Mouse (Mus musculus): ENCODE results near the gene Rnf180. TPM values are rescaled to one million over a fixed set of nuclear protein-coding genes. Genes with fewer than 3 reads are reported as not detected.

Rnf180 gene
- polyA plus RNA-seq, 2 experiments from 2014 or later = not detected

DNA sequence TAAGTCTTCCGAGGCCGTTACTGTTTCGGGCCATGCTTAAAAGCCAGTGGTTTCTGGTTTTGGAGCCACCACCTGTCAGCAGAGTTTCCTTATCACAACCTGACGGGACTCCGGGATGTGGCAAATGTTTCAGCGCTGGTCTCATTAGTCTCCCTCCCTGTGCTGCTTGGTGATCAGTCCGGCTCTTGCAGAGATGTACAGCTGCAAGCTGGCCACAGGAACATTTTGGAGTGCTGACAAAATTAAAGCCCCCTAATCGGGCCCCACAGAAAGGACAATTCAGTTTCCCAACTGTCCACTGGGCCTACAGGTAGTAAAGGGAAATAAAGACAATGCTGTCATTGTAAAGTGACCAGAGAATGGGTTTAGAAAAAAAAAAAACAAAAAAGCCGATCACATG lies 44.4 kb downstream of the Rnf180 start:
- ATAC-seq = no peak

DNA sequence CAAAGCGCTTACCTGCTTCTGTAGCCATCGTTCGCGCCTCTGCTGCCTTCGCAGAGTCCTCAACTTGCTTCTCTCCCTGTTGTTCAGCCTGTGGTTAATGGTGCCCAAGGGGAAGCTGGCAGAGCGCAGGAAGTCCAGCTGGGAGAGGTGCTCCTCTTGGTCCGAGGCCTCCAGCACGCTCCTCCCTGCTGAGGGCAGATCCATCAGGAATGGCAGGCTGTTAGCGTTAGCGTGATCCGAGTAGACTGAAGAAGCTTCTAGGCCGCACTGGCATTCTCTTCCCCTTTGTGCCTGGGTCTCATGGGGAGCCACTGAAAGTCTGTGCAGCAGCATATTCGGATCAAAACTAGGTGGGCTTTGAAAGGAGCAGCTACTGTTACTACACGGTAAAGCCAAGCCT lies 45.0 kb downstream of the Rnf180 start:
- no peak for ATAC-seq

DNA sequence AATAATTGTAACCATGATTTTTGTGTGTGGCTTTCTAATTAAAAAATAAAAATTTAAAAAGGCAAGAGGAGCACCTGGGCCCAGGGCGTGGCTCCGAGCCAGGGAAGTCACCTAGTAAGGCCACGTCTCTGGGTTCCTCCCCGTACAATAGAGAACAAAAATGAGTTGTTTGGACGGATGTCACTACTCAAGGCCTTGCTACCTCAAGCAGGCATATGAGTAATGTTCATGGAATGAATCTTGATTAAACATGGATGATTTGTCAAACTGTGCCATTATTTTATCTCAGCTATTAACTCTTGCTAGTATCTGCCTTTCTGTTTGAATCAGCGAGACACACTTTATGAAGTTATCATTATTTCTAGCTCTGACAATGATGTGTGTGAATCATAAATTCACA lies 46.9 kb downstream of the Rnf180 start:
- ATAC-seq = no peak

DNA sequence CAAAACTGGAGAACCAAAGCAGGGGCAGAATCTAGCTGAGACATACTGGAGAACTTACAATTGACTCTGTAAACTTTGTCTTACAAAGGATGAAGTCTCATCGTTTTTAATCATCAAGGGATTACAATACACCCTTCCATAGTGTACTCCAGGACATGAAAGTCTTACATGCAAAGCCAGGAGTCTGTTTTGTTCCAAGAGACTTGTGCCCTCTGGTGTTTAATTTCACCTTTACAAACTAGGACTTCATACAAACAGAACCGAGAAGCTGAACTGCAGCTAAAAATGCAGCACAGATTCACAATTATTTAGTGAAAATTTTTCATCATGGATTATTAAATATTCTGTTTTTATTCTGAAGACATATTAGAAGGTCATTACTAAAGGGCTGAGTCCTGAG lies 53.8 kb downstream of the Rnf180 start:
- ATAC-seq = no peak

DNA sequence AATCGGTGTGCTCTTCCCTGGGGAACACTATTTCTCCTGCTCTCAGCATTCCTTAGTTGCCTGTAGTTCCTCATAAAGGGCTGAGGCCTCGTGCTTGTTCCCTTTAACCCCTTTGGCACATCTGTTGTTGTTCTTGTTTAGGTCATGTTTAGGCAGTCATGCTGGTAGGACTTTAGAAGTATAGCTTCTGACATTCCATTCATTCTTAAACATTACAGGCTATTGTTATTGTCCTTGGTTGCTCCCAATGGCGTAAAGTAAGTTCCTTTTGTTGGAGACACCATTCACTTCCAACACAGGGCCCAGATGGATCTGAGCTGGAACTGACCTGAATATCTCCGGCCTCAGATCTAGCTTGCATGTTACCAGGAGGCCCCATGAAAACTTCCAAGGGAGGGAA lies 67.5 kb downstream of the Rnf180 start:
- no peak for ATAC-seq

DNA sequence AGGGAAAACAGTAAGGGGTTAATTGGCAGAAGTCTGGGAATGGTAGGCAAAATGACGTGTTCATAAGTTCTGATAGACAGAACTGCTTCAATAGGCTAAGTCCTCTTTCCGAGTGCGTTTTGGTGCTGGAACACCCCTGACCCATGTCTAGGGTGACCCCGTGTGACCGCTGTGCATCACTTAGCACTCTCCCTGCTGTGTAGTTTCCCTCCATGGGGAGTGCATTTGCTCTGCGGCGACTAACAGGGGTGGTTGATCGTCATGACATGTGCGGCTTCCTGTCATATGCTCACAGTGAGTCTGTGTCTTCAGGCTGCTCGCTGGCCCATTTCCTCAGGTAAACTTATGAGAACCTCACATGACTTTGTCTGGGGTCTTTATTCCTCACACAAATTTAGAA lies 70.6 kb downstream of the Rnf180 start:
- ATAC-seq = no peak

DNA sequence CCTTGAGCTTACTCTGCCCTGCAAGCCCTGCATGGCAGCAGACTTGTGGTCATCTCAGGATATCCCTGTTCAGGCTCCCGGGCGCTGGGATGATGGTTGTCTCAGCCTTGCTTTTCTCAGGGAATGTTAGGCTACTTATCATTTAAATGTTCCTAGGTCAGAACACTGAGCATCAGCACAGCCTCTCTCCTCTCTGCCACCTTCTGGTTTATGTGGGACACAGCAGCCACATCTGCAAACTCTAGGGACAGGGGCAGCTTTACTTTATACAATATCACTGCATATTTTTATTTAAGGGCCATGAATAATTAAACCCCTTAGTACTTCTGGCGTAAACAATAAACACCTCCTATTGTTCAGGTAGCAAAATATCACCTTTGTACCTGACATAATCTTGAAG lies 71.5 kb downstream of the Rnf180 start:
- ATAC-seq = no peak

DNA sequence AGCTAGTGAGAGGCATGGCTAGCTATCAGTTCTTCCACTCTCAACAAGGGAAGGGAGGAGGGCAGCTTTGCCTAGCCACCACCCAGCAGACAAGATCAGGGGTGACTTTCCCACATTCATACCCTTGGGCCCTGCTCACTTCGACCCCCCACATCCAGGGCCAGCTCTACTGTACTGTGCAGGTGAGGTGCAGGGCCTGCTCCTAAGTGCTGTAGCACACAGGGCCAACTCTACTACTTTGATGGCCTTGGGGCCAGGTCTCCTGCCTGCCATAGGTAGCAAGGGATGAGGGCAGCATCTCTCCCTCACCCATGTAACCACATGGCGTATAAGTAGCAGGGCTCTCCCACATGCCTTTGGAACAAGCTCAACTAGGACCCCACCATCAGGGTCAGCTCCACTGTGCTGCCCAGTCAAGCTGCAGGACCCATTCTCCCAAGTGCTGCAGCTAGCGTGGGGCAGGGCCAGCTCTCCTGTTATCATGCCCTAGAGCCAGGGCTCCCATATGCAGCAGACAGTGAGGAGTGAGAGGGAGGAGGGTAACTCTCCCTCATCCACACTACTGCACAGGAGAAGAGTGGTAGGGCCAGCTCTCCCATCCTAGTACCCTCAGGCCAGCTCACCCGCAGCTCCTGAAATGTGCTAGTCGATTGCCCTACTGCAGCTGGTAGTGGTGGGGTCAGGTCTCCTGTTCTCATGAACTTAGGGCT lies 72.4 kb downstream of the Rnf180 start:
- no peak for ATAC-seq

DNA sequence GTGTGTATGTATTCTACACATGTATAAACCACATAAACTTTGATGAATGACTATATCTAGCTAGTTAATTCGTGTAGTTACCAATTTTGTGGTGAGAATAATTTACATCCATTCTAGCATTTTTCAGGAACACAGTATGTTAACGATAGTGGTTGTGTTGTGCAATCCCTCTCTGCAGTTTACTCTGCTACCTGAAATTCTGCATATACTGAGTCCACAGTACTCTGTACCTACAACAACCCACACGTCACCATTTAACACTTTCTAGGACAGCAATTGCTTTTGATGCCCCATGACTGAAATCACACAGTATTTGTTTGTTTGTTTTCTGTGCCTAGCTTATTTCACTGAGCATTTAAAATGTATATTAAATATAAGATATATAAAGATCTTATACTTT lies 83.9 kb downstream of the Rnf180 start:
- ATAC-seq = no peak

DNA sequence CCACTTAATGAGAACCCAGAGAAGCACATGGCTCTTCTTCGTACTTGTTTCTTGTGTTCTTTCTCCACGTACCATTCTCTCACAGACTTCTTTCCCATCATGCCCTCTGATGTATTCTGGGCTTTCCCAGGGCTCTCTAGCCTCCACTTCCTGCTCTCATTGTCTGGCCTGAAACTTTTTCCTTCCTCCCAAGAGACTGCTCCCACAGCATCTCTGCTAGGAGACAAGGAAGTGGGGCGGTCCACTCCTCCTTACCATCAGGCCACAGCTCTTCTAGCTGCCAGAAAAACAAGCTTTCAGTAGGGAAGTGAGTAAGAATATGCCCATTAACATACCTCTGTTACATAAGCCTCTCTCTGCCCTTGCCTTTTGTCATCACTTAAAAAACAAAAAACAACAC lies 90.8 kb downstream of the Rnf180 start:
- no peak for ATAC-seq

DNA sequence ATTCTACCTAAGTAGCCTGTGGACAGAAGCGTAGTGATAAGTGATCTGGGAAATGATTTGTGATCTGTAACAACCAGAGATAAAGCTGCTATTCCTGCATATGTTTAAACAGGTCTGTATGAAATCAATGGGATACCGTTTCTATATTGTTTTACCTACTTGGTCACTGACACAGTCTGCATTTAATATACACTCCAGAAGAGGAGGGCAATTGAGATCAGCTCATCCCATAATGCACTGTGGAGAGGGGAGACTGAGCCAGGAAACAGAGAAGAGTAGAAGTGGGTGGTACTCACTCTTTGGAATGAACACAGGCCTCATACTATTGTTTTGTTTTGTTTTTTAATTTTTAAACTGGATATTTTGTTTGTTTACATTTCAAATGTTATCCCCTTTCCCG lies 96.0 kb downstream of the Rnf180 start:
- no peak for ATAC-seq

DNA sequence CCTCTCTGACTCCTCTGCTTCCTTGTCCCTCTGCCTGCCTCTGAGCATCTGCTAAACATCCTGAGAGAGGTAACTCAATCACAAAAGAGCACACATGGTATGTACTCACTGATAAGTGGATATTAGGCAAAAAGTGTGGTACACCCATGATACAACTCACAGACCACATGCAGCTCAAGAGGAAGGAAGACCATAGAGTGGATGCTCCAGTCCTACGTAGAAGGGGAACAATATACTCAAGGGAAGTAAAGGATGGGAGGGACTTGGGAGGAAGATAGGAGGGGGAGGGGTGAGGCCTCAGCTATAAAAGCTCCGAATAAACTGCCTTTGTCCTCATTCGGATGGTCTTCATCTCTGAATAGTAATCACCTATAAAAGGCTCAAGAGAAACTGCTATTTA lies 96.6 kb downstream of the Rnf180 start:
- ATAC-seq = no peak

DNA sequence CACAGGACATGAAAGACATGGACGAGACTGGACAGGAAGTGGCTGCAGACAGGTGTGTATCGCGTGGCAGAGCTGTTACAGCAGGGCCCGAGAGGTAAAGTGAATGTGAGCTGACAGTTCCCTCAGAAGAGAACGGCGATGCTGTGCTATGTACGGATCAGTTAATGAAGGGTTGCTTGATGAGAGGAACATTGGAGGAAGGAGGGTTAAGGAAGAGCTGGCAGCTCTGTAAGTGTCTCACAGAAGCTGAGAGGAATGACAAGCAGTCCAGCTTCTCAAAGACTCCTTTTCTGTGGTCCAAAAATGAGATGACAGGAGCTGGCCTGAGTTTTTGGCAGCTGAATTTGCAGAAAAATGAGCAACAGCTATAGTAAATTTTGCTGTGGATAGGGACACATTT lies 101.0 kb downstream of the Rnf180 start:
- ATAC-seq = no peak

DNA sequence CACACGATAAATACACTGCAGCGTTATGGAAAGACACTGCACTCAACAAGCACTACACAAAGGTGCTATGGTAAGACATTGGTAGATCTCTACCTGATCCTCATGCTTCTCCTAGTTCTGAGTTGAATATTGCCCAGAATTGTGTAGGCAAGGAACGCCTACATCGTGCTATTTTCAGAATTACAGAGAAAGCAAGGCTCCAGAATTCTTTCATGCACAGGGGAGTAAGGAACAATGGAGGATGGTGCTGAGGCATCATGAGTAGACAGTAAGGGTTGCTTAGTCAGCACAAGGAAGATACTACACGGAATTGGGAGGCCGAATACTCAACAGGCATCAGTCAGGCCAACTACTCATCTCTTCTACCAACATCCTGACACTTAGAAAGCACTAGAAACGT lies 105.9 kb downstream of the Rnf180 start:
- ATAC-seq = no peak

DNA sequence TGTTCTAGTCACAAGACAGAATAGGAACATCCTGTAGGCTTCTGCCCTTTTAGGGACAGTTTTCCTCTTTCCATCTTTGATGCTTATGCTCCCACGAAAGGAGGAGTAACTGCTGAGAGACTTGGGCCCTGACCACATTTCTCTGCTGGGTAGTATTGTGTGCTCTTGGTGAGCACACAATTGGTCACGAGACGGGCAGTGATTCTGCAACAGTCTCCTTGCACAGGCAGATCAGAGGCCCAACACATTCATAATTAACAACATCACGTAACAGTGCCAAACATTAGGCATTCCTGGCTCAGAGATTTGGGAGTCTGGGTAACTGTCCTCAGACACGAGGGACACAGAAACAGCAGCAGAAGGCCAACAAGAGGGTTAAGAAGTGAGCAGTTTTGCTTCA lies 113.8 kb downstream of the Rnf180 start:
- no peak for ATAC-seq

DNA sequence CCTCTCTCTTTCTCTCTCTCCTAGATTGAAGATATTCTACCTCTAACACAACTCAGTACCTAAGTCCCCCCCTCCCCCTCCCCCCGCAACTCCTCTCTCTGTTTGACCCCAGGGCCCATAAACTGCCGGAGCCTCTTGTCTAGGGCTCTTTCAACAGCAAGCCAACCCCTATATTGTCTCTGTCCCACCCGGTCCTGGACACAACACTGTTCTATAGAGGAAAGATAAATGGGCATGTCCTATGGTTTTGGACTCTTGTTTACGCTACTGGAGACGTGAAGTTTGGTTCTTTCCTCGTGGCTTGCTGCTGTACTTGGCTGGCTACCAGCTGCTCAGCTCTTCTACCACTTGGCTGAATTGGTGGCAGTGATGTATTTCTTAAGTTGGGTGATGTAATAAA lies 129.2 kb downstream of the Rnf180 start:
- no peak for ATAC-seq

DNA sequence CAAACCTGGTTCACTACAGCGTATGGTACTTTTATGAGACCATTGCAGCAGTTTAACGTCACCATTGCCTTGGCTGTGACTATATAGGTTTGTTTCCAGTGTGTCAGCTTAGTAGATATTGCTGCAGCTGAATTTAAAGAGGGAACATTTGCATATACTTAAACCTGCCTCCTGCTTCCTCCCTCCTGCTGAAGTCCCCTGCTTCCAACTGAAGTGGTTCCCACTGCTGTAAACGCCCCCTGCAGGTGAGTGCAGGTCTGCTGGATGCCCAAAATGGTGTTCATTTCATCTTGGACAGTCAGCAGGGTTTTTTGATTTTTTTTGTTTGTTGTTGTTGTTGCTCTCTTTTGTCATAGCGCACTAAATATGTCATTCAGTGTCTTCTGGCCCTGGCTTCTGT lies 140.7 kb downstream of the Rnf180 start:
- no peak for ATAC-seq

DNA sequence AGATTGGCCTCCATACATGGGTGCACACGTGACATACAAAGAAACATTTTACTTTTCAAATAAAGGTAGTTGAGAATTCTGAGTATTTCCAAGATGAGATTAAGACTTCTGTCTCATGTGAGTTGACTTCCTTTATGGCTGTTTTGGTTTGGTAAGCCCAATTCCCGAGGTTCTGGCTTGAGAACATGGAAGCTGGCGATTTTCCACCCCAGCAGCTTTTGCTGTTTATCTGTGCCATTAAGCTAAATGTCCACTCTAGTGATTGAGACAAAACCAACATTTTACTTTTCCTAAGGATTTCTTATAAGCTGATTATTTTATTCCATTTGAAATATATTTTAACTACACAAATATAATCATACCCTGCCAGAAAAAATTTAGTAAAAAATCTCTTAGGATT lies 144.6 kb downstream of the Rnf180 start:
- no peak for ATAC-seq

DNA sequence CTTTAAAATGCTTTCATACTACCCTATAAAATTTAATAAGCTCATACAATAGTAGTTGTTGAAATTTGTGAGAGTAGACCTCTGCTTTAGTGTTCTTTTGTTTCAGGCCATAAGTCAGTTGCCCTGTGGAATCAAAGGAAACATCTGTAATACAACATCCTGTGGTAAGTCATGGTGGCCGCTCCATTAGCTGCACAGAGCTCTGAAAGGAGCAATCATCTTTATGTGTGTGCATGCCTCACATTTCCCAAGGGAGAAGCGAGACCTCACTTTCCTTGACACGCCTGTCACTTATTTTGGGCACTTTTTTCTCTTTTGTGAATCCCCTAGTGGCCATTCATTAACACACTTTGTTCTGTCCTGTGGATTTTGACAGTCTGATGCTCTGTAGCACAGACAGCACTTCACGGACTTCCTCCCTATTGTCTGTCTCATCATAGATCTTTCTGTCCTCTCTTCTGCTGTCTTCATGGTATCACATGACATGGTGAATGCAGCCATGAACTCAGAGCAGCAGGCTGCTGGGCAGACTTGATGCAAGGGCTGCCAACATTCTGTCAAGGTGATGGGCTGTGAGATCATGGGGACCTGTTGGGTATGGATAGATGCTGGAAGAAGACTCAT lies 146.7 kb downstream of the Rnf180 start:
- no peak for ATAC-seq

DNA sequence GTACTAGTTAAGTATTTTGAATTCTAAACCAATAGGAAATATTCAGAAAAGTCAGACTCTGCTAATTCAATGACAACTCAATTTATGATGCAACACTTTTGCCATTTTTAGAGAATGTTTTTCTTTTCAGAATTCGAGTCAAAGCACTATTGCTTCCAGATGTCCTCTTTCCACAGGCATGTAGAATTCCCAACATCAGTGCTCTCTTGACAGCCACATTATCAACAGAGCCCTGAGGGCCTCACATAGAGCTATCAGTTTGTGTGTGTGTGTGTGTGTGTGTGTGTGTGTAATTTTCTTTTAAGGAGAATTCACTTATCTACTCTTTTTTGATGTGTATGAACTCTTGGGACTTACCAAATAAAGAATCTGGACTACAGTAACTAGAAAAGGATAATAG lies 147.8 kb downstream of the Rnf180 start:
- ATAC-seq = no peak

DNA sequence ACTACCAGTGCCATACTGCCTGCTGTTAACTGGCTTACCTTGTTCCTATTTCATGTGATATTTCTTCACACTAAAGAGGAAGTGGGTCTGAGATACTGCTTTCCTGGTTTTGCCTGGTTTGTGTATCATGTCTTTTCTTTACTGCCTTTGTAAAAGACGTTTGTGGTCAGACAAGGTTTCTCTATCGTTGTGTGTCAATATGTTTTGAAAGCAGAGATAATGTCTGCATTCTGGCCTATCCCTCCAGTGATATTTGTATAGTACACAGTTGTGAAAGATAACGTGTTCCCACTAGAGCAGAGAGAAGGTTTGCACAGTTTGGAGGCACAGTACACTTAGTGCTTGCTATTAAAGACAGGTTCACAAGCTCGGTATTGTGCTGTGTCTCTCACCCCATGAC lies 154.7 kb downstream of the Rnf180 start:
- no peak for ATAC-seq

DNA sequence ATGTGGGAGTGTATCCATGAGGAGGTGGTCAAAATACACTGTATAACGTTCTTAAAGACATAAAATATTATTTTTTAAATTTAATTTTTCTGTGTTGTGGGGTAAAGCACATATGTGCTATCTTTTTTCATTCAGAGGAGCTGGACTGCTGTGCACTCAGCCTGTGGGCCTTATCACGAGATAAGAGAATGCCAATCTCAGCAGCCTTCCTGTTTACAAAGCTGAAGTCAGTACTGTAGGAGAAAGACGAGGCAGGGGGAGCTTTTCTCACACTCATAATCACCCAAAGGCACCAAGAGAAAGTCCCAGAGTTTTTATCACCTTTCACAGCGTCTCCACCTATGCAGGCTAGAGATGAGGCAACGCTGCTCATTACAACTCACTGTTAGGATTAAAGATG lies 160.2 kb downstream of the Rnf180 start:
- no peak for ATAC-seq

DNA sequence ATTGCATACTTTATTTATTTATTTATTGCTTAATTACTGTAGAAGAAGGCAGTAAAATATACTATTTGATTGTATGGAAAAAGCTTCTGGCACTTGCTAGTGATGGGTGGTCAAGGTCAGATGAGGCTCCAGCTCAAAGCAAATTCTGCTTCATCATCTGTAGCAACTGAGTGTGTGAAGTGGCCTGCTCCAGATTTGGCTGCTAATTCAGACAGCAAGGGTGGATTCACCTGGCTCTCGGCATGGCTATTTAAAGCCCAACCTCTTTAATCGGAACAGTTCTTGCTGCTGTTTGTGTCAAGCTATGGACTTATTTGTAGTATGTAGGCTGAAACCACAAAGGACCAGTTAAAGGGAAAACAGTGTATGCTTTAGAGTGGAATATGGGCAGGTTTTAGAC lies 161.8 kb downstream of the Rnf180 start:
- ATAC-seq = no peak

DNA sequence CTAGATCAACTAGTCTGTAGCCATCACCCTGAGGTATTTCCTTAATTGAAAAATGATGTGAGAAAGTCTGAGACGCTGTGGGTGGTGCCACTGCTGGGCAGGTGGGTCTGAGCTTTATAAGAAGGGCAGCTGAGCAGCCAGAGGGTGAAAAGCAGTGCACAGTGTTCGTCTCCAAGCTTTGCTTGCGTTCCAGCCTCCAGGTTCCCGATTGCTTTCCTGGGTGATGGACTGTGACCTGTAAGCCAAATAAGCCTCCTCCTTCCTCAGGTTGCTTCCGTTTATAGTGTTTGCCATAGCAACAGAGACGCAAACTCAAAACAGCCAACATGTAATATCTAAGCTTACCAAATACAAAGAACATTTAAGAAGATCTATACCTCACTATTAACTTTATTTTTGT lies 162.2 kb downstream of the Rnf180 start:
- no peak for ATAC-seq

DNA sequence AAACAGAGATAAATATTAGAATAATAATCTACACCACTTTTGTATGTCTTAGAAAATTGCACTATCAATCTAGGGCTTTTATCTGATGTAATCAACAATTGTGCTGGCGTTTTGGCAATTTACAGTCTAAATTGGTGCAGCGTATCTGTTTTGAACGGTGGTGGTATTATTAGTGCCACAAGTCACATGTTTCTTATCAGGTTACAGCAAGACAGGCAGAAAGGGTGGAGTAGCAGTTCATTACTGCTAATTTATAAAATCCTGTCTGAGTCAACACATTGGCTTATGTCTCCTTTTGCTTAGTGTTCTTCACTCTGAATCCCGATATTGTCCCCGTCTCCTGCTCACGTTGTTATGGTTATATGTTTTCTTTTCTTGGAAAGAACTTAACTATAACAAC lies 164.5 kb downstream of the Rnf180 start:
- no peak for ATAC-seq

Data from CD4-positive, CD25-positive, alpha-beta regulatory T cell, adult 4 months (primary cell).